Mouse (Mus musculus) stomach, postnatal 0 days (tissue): ENCODE results near the gene Tie1.

Experiments used
- CTCF ChIP-seq: IDR thresholded peaks from 2 replicates; pipeline ENCODE4 v1.5.1; 2016; ENCODE audit warnings: antibody characterized with exemption, low read depth, mild to moderate bottlenecking, moderate library complexity
- EP300 ChIP-seq: optimal IDR thresholded peaks from 2 replicates; pipeline ENCODE3; 2016; ENCODE audit warnings: antibody characterized with exemption

GRCm38 (mm10) chr4:118535610-118536009 is 45.7 kb upstream of the Tie1 start:
- TF ChIP-seq EP300 (no peak), CTCF (no peak)
